Mouse (Mus musculus) embryonic facial prominence, embryonic 15.5 days (tissue): Measurements from ENCODE around the gene Fam162a. TPM values are rescaled to one million over a fixed set of nuclear protein-coding genes. Genes with fewer than 3 reads are reported as not detected.
"Not testable (repeated sequence)": the region's sequence is repeated elsewhere in the genome, so short reads cannot be mapped to it uniquely, and the experiment has no call there.

Source experiments
- ATAC-seq: fragments of 200-750 bp; cut with Nextera tagmentation; 2 replicates; pipeline ENCODE4 v1.8.0; 2017; ENCODE audit warnings: low read depth, moderate TSS enrichment; ENCODE audit not compliant: insufficient number of reproducible peaks, low FRiP score, low TSS enrichment
- H3K27ac ChIP-seq: fragments of 300-500 bp; sonication (generic); replicated peaks from 2 replicates; pipeline ENCODE4 v1.5.1; 2015; ENCODE audit warnings: mild to moderate bottlenecking, inconsistent platforms
- H3K27me3 ChIP-seq: fragments of 300-500 bp; sonication (generic); 2 replicates; pipeline ENCODE4 v1.6.1; 2015; ENCODE audit warnings: inconsistent platforms
- H3K36me3 ChIP-seq: fragments of 300-500 bp; sonication (generic); 2 replicates; pipeline ENCODE4 v1.6.1; 2015; ENCODE audit warnings: mild to moderate bottlenecking, inconsistent platforms
- H3K4me1 ChIP-seq: fragments of 300-500 bp; sonication (generic); 2 replicates; pipeline ENCODE4 v1.6.1; 2015; ENCODE audit warnings: inconsistent platforms
- H3K4me2 ChIP-seq: fragments of 300-500 bp; sonication (generic); replicated peaks from 2 replicates; pipeline ENCODE4 v1.6.1; 2015; ENCODE audit warnings: mild to moderate bottlenecking, inconsistent platforms
- H3K4me3 ChIP-seq: fragments of 300-500 bp; sonication (generic); replicated peaks from 2 replicates; pipeline ENCODE4 v1.5.1; 2015; ENCODE audit warnings: mild to moderate bottlenecking, inconsistent platforms
- H3K9ac ChIP-seq: fragments of 300-500 bp; sonication (generic); 2 replicates; pipeline ENCODE4 v1.6.1; 2015; ENCODE audit warnings: inconsistent platforms
- H3K9me3 ChIP-seq: fragments of 300-500 bp; sonication (generic); replicated peaks from 2 replicates; pipeline ENCODE4 v1.6.1; 2016; ENCODE audit warnings: inconsistent platforms
- WGBS: fragments of 180-500 bp; shearing (Covaris S2); methylation state at CpG from one replicate; pipeline ENCODE4 v1.1.7; 2015; 5-methylcytosine and 5-hydroxymethylcytosine counted together
- polyA plus RNA-seq: library from polyadenylated mRNA; unstranded; fragments of >200 nt; fragmentation: Nextera tagmentation; extraction: Ambion mirVana; gene quantifications from 2 replicates; pipeline ENCODE4 v1.2.1, GENCODE M21; 2015

Fam162a gene
- polyA plus RNA-seq, 1 experiment from 2014 or later: 648 TPM

DNA sequence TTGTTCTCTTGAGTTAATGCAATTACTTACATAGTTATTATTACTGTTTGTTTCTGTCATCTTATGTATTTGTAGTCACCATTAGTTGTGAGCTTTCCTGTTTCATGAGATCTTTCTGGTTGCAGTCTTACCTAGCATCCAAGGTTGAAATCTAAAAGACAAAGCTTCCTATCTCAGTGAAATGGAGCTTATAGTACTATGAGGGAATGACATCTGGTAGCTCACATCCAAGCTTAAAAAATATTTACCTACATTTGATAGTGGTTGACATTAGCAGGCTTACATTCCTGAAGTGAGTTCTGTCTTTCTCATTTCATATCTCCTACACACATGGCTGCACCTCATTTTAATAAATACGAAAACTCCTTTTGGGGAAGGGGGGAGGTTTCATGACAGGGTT lies 55.1 kb downstream of the Fam162a start:
- Histone ChIP-seq H3K9ac (no peak overlapping the region), H3K27me3 (no peaks in the 10 kb centered on the region), H3K4me3 (no peak overlapping the region), H3K36me3 (peaks cover 12% of the 10 kb centered on the region), H3K27ac (no peak overlapping the region), H3K9me3 (no peaks in the 10 kb centered on the region), H3K4me1 (no peaks in the 10 kb centered on the region), H3K4me2 (no peak overlapping the region)
- no peak for ATAC-seq
- WGBS: 96% methylated on average over 1 of the region's 1 CpGs

DNA sequence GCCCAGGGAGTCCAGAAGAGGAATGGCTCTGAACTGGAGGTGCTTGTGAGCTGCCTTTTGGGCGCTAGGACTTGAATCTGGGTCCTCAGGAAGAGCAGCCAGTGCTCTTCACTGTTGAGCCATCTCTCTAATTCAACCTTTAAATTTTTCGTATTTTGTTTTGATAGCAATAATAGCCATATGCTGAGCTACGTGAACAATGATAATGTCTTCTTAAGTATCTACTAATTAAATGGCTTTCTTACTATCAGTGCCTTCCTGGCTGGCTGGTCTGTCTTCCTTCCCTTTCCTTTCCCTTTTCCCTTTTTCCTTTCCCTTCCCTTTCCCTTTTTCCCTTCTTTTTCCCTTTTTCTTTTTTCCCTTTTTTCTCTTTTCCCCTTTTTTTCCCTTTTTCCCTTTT lies 63.0 kb downstream of the Fam162a start:
- Histone ChIP-seq H3K4me3 (no peak overlapping the region), H3K9ac (no peak overlapping the region), H3K27ac (no peak overlapping the region), H3K36me3 (peaks cover 6% of the 10 kb centered on the region; the same call in 1 of the 2 replicates), H3K9me3 (no peaks in the 10 kb centered on the region), H3K4me2 (no peak overlapping the region), H3K4me1 (no peaks in the 10 kb centered on the region), H3K27me3 (no peaks in the 10 kb centered on the region)
- WGBS: 88% methylated on average over 3 of the region's 3 CpGs
- no peak for ATAC-seq

DNA sequence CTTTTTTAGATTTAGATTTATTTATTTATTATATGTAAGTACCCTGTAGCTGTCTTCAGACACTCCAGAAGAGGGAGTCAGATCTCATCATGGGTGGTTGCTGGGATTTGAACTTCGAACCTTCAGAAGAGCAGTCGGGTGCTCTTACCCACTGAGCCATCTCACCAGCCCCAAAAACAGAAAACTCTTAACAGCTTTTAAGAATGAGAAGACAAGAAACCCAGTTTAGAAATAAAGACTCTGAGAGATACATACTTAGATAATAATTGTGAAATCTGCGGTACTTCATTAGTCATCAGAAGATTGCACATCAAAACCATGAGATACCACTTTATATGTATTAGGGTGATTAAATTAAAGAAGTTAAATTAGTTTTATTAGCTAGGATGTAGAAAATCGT lies 72.5 kb downstream of the Fam162a start:
- WGBS: 85% methylated on average over 4 of the region's 4 CpGs
- not testable (repeated sequence) for H3K4me3 ChIP-seq, H3K4me2 ChIP-seq, ATAC-seq, H3K27me3 ChIP-seq, H3K9me3 ChIP-seq, H3K9ac ChIP-seq, H3K36me3 ChIP-seq, H3K27ac ChIP-seq, H3K4me1 ChIP-seq

Other genes with a start within 250 kb of the Fam162a start
- gene Parp14, start 200.1 kb downstream of the Fam162a start, polyA plus RNA-seq: 1.5 and 2.2 TPM in 2 replicates
- 6.9 and 7.3 TPM in 2 replicates for gene Parp9, start 133.1 kb downstream of the Fam162a start, polyA plus RNA-seq
- 3.8 and 3.9 TPM in 2 replicates for gene Dtx3l, start 132.4 kb downstream of the Fam162a start, polyA plus RNA-seq
- 32.4 and 35.6 TPM in 2 replicates for gene Kpna1, start 92.8 kb downstream of the Fam162a start, polyA plus RNA-seq
- gene Wdr5b, start 30.4 kb downstream of the Fam162a start, polyA plus RNA-seq: 10.4 and 11.0 TPM in 2 replicates
- 67.6 and 76.7 TPM in 2 replicates for gene Ccdc58, start 91 bp upstream of the Fam162a start, polyA plus RNA-seq
- 11.4 and 17.2 TPM in 2 replicates for gene Csta1, start 59.6 kb upstream of the Fam162a start, polyA plus RNA-seq
- gene Stfa2l1, start 85.2 kb upstream of the Fam162a start, polyA plus RNA-seq: 1.9 and 2.2 TPM in 2 replicates
- gene Gm5483, start 112.6 kb upstream of the Fam162a start, polyA plus RNA-seq: 4.7 TPM in 2 replicates
- gene Gm5416, start 138.8 kb upstream of the Fam162a start, polyA plus RNA-seq: not detected in 2 replicates
- gene 2010005H15Rik, start 149.9 kb upstream of the Fam162a start, polyA plus RNA-seq: 2.1 and 2.5 TPM in 2 replicates
- gene Stfa1, start 205.4 kb upstream of the Fam162a start, polyA plus RNA-seq: 68.1 and 75.5 TPM in 2 replicates